Mouse (Mus musculus) myocyte (in vitro differentiated cells): ENCODE measurements at regions not wholly inside any gene's neighbourhood (a gene's known extent, or its start where the extent isn't known, plus 50 kb on each side); places are given as distances from the start of the nearest gene placed in this dataset.

Source experiments
- CEBPB ChIP-seq: IDR thresholded peaks from 2 replicates; pipeline ENCODE4 v1.6.1; 2011; ENCODE audit warnings: mild to moderate bottlenecking, moderate library complexity; ENCODE audit not compliant: poor library complexity, insufficient read depth, severe bottlenecking
- E2F4 ChIP-seq: IDR thresholded peaks from one replicate; pipeline ENCODE4 v1.6.1; 2011; ENCODE audit warnings: mild to moderate bottlenecking, control low read depth, moderate library complexity; ENCODE audit not compliant: insufficient read depth
- MAX ChIP-seq: IDR thresholded peaks from one replicate; pipeline ENCODE4 v1.6.1; 2011; ENCODE audit warnings: low read depth, mild to moderate bottlenecking, control low read depth
- POLR2A ChIP-seq: IDR thresholded peaks from one replicate; pipeline ENCODE4 v1.6.1; 2011; ENCODE audit warnings: low read depth, mild to moderate bottlenecking, control low read depth, moderate library complexity; ENCODE audit not compliant: insufficient read length
- TCF12 ChIP-seq: IDR thresholded peaks from one replicate; pipeline ENCODE4 v1.6.1; 2011; ENCODE audit warnings: mild to moderate bottlenecking, control low read depth; ENCODE audit not compliant: poor library complexity, insufficient read depth, severe bottlenecking
- USF1 ChIP-seq: IDR thresholded peaks from one replicate; pipeline ENCODE4 v1.6.1; 2011; ENCODE audit warnings: low read depth, mild to moderate bottlenecking, control low read depth, moderate library complexity

DNA sequence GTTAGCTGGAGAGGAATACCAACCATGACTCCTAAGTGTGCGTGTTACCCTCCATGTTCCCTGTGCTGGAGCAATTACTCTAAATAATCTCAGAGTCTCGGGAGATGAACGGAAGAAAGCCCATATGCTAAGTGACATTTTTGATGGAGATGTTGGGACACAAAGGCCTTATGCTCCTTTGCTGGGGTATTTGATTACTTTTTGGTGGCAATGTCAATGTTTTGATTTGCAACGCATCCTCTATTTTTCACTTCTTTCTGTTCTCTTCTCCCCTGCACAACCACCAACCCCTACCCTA is 103.3 kb downstream of the Tnfsf11 start:
- TF ChIP-seq MAX (no peak), POLR2A (no peak), E2F4 (no peak), CEBPB (no peak), USF1 (no peak), TCF12 (no peak)
